Mouse (Mus musculus) C2C12 (cell line): ENCODE results near the gene Atxn10.

Experiments
- CEBPB ChIP-seq: IDR thresholded peaks from one replicate; pipeline ENCODE4 v1.6.1; 2011; ENCODE audit warnings: low read depth, mild to moderate bottlenecking, control low read depth, moderate library complexity
- CTCF ChIP-seq: IDR thresholded peaks from one replicate; pipeline ENCODE4 v1.5.1; 2011; ENCODE audit not compliant: control insufficient read depth, insufficient read depth, insufficient read length
- MAX ChIP-seq: IDR thresholded peaks from one replicate; pipeline ENCODE4 v1.6.1; 2011; ENCODE audit warnings: mild to moderate bottlenecking, control low read depth
- MYOD1 ChIP-seq: IDR thresholded peaks from one replicate; pipeline ENCODE4 v1.6.1; 2011; ENCODE audit warnings: low read depth; ENCODE audit not compliant: control insufficient read depth, insufficient read length
- MYOG ChIP-seq: IDR thresholded peaks from one replicate; pipeline ENCODE4 v1.6.1; 2011; ENCODE audit not compliant: control insufficient read depth, insufficient read length; ENCODE audit errors: extremely low read depth
- USF1 ChIP-seq: IDR thresholded peaks from one replicate; pipeline ENCODE4 v1.6.1; 2011; ENCODE audit warnings: low read depth, mild to moderate bottlenecking, control low read depth, moderate library complexity

GRCm38 (mm10) chr15:85456891-85457290 lies 120.8 kb downstream of the Atxn10 start:
- TF ChIP-seq CTCF (no peak), MYOD1 (no peak), CEBPB (no peak), USF1 (no peak), MAX (no peak), MYOG (no peak)
